Mouse (Mus musculus) neural tube, embryonic 14.5 days (tissue): ENCODE results near the gene Ep400. TPM values are rescaled to one million over a fixed set of nuclear protein-coding genes. Genes with fewer than 3 reads are reported as not detected.

Experiments
- ATAC-seq: fragments of 200-750 bp; cut with Nextera tagmentation; 2 replicates; pipeline ENCODE4 v1.8.0; 2017; ENCODE audit warnings: low read depth, mild to moderate bottlenecking, moderate TSS enrichment, moderate library complexity
- H3K27ac ChIP-seq: fragments of 300-500 bp; sonication (generic); 2 replicates; pipeline ENCODE4 v1.5.1; 2014; ENCODE audit warnings: low read depth, mild to moderate bottlenecking, control low read depth, low read length, moderate library complexity, mixed read lengths
- H3K27me3 ChIP-seq: fragments of 300-500 bp; sonication (generic); 2 replicates; pipeline ENCODE4 v1.6.1; 2014; ENCODE audit warnings: low read length; ENCODE audit not compliant: control insufficient read depth, insufficient read depth
- H3K36me3 ChIP-seq: fragments of 300-500 bp; sonication (generic); 2 replicates; pipeline ENCODE4 v1.6.1; 2014; ENCODE audit warnings: low read length, mixed read lengths; ENCODE audit not compliant: control insufficient read depth, insufficient read depth
- H3K4me1 ChIP-seq: fragments of 300-500 bp; sonication (generic); 2 replicates; pipeline ENCODE4 v1.6.1; 2014; ENCODE audit warnings: low read length; ENCODE audit not compliant: control insufficient read depth, insufficient read depth
- H3K4me2 ChIP-seq: fragments of 300-500 bp; sonication (generic); 2 replicates; pipeline ENCODE4 v1.6.1; 2014; ENCODE audit warnings: mild to moderate bottlenecking, low read depth, low read length, control low read depth
- H3K4me3 ChIP-seq: fragments of 300-500 bp; sonication (generic); 2 replicates; pipeline ENCODE4 v1.5.1; 2014; ENCODE audit warnings: low read depth, low read length, control low read depth, mixed read lengths
- H3K9ac ChIP-seq: fragments of 300-500 bp; sonication (generic); replicated peaks from 2 replicates; pipeline ENCODE4 v1.6.1; 2014; ENCODE audit warnings: low read depth, mild to moderate bottlenecking, control low read depth, low read length, mixed read lengths
- H3K9me3 ChIP-seq: fragments of 300-500 bp; sonication (generic); 2 replicates; pipeline ENCODE4 v1.6.1; 2016; ENCODE audit warnings: low read length; ENCODE audit not compliant: control insufficient read depth
- WGBS: fragments of 180-500 bp; shearing (Covaris S2); extraction: QIAGEN DNeasy Blood & Tissue Kit; methylation state at CpG from one replicate; pipeline ENCODE4 v1.1.7; 2014; 5-methylcytosine and 5-hydroxymethylcytosine counted together
- polyA plus RNA-seq: library from polyadenylated mRNA; unstranded; fragments of >200 nt; fragmentation: Nextera tagmentation; extraction: Ambion mirVana; gene quantifications from 2 replicates; pipeline ENCODE4 v1.2.1, GENCODE M21; 2014

Gene Ep400
- polyA plus RNA-seq, 1 experiment from 2014 or later, result 46.2 TPM

DNA sequence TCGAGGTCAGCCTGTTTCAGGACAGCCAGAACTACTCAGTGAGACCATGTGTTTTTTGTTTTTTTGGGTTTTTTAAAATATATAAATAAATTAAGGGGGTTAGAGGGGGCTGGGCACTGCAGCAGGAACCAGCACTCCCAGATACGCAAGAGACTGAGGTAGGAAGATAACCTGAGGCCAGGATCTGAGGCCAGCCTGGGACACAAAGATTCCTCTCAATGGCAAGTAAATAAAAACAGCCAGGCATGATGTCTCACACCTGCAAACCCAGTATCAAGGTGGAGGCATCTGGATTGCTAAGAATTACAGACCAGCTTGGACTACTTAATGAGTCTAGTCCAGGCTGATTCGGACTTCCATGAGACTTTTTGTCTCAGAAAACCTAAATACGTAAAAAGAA is 1.2 kb downstream of the Ep400 start:
- Histone ChIP-seq H3K9me3 (no peaks in the 10 kb centered on the region), H3K4me3 (peak overlapping the region; percentile 73), H3K27me3 (no peaks in the 10 kb centered on the region), H3K4me1 (peaks cover 9% of the 10 kb centered on the region), H3K4me2 (peak overlapping the region; percentile 62), H3K36me3 (no peaks in the 10 kb centered on the region), H3K9ac (peak overlapping the region; percentile 80; the same call in 1 of the 2 replicates), H3K27ac (no peak overlapping the region)
- ATAC-seq, result no peak
- 66% methylated on average over 4 of the region's 4 CpGs for WGBS

- Histone ChIP-seq H3K9ac (no peak overlapping the region), H3K4me2 (no peak overlapping the region), H3K4me3 (no peak overlapping the region), H3K4me1 (peaks cover 3% of the 10 kb centered on the region; the same call in 1 of the 2 replicates), H3K36me3 (no peaks in the 10 kb centered on the region), H3K27ac (no peak overlapping the region), H3K9me3 (no peaks in the 10 kb centered on the region), H3K27me3 (no peaks in the 10 kb centered on the region)
- no peak for ATAC-seq
- WGBS, result 94% methylated on average over 8 of the region's 8 CpGs
Observed at GRCm38 (mm10) chr5:110763890-110764289, 6.6 kb downstream of the Ep400 start.

- no peaks in the 10 kb centered on the region for H3K4me1 ChIP-seq
- no peaks in the 10 kb centered on the region for H3K9me3 ChIP-seq
- 0 out of 2 replicates have a peak, but pooled peaks cover under 1% of the 10 kb centered on the region for H3K36me3 ChIP-seq
- no peaks in the 10 kb centered on the region for H3K27me3 ChIP-seq
- no peak overlapping the region for H3K4me2 ChIP-seq
- H3K27ac ChIP-seq, result no peak overlapping the region
- no peak overlapping the region for H3K9ac ChIP-seq
- 97% methylated on average over 1 of the region's 1 CpGs for WGBS
- no peak for ATAC-seq
- H3K4me3 ChIP-seq, result no peak overlapping the region
Observed at GRCm38 (mm10) chr5:110745021-110745420, 25.5 kb downstream of the Ep400 start.

DNA sequence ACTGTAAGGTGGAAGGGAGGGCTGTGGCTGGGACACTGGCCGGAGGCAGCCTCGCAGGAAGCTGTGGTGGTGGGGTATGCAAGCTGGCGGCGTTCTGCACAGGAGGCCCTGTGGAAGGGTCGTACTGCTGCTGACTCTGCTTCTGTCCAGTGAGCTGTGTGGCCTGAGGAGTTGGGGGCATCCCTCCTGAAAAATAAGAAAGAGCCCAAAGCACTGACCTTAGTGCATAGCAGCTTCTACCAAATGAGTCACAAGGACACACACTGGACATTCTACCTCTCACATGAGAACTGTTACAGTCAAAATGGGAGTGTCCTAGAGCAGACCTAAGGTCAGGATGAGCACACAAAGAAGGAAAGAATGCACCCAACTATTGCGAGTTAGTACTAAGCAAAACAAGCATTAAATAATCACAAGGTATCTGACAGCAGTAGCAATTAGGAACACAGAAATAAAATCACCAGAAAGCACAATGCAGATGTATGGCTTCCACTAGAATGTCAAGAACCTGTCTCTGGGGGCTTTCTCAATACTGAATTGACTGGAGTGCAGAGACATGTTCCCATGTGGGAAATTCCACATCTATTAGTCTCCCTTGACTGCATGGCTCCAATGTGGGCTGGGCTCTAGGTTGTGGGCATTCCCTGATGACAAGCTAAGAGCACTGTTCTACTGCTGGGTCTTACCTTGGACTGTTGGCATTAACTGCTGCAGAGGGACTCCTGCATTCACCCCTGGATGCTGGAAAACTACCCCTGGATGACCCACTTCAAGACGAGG is 30.8 kb downstream of the Ep400 start:
- no peak overlapping the region for H3K4me2 ChIP-seq
- H3K4me1 ChIP-seq, result no peaks in the 10 kb centered on the region
- H3K27ac ChIP-seq, result no peak overlapping the region
- no peaks in the 10 kb centered on the region for H3K9me3 ChIP-seq
- H3K36me3 ChIP-seq, result peaks cover 24% of the 10 kb centered on the region
- no peaks in the 10 kb centered on the region for H3K27me3 ChIP-seq
- no peak overlapping the region for H3K4me3 ChIP-seq
- no peak for ATAC-seq
- H3K9ac ChIP-seq, result no peak overlapping the region
- 97% methylated on average over 7 of the region's 7 CpGs for WGBS

GRCm38 (mm10) chr5:110735606-110736005 is 34.9 kb downstream of the Ep400 start:
- ATAC-seq, result no peak
- H3K9ac ChIP-seq, result no peak overlapping the region
- H3K4me1 ChIP-seq, result no peaks in the 10 kb centered on the region
- H3K9me3 ChIP-seq, result no peaks in the 10 kb centered on the region
- H3K36me3 ChIP-seq, result peaks cover 36% of the 10 kb centered on the region
- H3K27me3 ChIP-seq, result no peaks in the 10 kb centered on the region
- H3K4me3 ChIP-seq, result no peak overlapping the region
- WGBS, result 100% methylated on average over 1 of the region's 1 CpGs
- no peak overlapping the region for H3K4me2 ChIP-seq
- no peak overlapping the region for H3K27ac ChIP-seq

DNA sequence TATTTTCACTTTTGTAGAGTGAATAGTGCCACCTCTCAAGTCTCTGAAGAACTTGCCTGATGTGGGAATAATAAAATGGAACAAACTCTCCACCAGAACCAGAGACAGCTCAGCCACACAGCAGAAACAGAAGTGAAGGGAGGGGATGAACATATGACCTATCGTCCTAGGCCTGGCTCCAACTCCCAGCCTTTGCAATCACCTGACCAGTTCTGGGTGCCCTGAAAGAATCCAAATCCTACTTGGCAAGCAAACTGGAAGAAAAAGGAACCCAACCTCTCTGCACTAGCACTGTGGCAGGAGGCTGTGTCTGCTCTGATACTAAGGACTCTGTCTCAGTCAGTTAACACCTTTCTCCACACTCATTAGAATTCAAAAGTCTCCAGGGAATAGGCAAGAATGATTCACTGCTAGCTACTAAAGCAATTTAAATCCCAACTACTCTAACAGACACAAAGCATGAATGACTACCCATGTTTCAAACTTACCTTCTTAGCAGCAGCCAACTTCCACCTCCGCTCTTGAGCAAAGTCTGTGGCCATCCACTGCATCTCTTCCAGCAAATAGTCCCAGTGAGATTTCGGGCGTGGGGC is 37.2 kb downstream of the Ep400 start:
- H3K36me3 ChIP-seq, result peaks cover 38% of the 10 kb centered on the region
- no peak overlapping the region for H3K4me3 ChIP-seq
- no peak overlapping the region for H3K27ac ChIP-seq
- no peaks in the 10 kb centered on the region for H3K27me3 ChIP-seq
- no peaks in the 10 kb centered on the region for H3K4me1 ChIP-seq
- H3K9me3 ChIP-seq, result no peaks in the 10 kb centered on the region
- no peak for ATAC-seq
- no peak overlapping the region for H3K4me2 ChIP-seq
- no peak overlapping the region for H3K9ac ChIP-seq
- WGBS, result 96% methylated on average over 4 of the region's 4 CpGs

GRCm38 (mm10) chr5:110731227-110731626 is 39.3 kb downstream of the Ep400 start:
- Histone ChIP-seq H3K4me3 (no peak overlapping the region), H3K27me3 (no peaks in the 10 kb centered on the region), H3K27ac (no peak overlapping the region), H3K9me3 (no peaks in the 10 kb centered on the region), H3K4me2 (no peak overlapping the region), H3K9ac (no peak overlapping the region), H3K4me1 (no peaks in the 10 kb centered on the region), H3K36me3 (peaks cover 46% of the 10 kb centered on the region)
- no peak for ATAC-seq
- WGBS, result 95% methylated on average over 2 of the region's 2 CpGs

- H3K4me1 ChIP-seq, result no peaks in the 10 kb centered on the region
- no peak for ATAC-seq
- no peak overlapping the region for H3K4me2 ChIP-seq
- no peak overlapping the region for H3K27ac ChIP-seq
- 93% methylated on average over 1 of the region's 1 CpGs for WGBS
- no peaks in the 10 kb centered on the region for H3K9me3 ChIP-seq
- no peaks in the 10 kb centered on the region for H3K27me3 ChIP-seq
- H3K9ac ChIP-seq, result no peak overlapping the region
- H3K4me3 ChIP-seq, result no peak overlapping the region
- H3K36me3 ChIP-seq, result peaks cover 57% of the 10 kb centered on the region
Observed at GRCm38 (mm10) chr5:110727850-110728249, 42.7 kb downstream of the Ep400 start.

GRCm38 (mm10) chr5:110723543-110723942 is 47.0 kb downstream of the Ep400 start:
- H3K36me3 ChIP-seq, result peaks cover 68% of the 10 kb centered on the region
- 91% methylated on average over 2 of the region's 2 CpGs for WGBS

More at GRCm38 (mm10) chr5:110723543-110723942, 47.0 kb downstream of the Ep400 start:
- Histone ChIP-seq H3K27me3 (no peaks in the 10 kb centered on the region), H3K27ac (no peak overlapping the region), H3K9ac (no peak overlapping the region), H3K4me2 (no peak overlapping the region), H3K4me1 (no peaks in the 10 kb centered on the region), H3K9me3 (no peaks in the 10 kb centered on the region), H3K4me3 (no peak overlapping the region)
- ATAC-seq, result no peak
